Mouse (Mus musculus) stomach, postnatal 0 days (tissue): ENCODE results near the gene Glcci1.

Source experiments
- CTCF ChIP-seq: IDR thresholded peaks from 2 replicates; pipeline ENCODE4 v1.5.1; 2016; ENCODE audit warnings: antibody characterized with exemption, low read depth, mild to moderate bottlenecking, moderate library complexity
- EP300 ChIP-seq: optimal IDR thresholded peaks from 2 replicates; pipeline ENCODE3; 2016; ENCODE audit warnings: antibody characterized with exemption

DNA sequence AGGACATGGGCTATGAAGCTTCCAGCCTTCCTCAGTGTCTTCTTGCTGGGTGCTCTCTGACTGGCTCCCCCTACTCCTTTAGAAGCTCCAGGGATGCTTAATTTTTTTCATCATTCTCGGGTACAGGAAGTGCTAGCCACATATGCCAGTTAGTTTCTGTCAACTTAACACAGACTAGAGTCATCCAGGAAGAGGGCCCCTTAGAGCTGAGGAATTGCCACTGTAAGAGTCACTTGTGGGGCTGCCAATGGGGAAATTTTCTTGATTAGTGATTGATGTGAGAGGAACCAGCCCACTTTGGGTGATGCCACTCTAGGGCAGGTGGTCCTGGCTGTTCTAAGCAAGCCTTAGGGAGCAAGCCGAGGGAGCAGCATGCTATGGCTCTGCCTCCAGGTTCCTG is 130.1 kb downstream of the Glcci1 start:
- TF ChIP-seq EP300 (no peak), CTCF (no peak)
